Mouse (Mus musculus) liver, embryonic 14.5 days (tissue): ENCODE measurements at regions not wholly inside any gene's neighbourhood (a gene's known extent, or its start where the extent isn't known, plus 50 kb on each side); places are given as distances from the start of the nearest gene placed in this dataset.

Source experiments
- CTCF ChIP-seq: IDR thresholded peaks from 2 replicates; pipeline ENCODE4 v1.5.1; 2016; ENCODE audit warnings: antibody characterized with exemption, low read depth, control low read depth
- EP300 ChIP-seq: IDR thresholded peaks from 2 replicates; pipeline ENCODE4 v1.6.1; 2016; ENCODE audit warnings: antibody characterized with exemption, low read depth

GRCm38 (mm10) chr8:77828079-77828478 is 103.8 kb upstream of the Ednra start:
- TF ChIP-seq CTCF (no peak), EP300 (no peak)
